Mouse (Mus musculus): ENCODE measurements around the gene Slc35d1. TPM values are rescaled to one million over a fixed set of nuclear protein-coding genes. Genes with fewer than 3 reads are reported as not detected.

The Slc35d1 gene
- polyA plus RNA-seq, 1 experiment, result 9.4 TPM

- Histone ChIP-seq H3K4me3 (replicated peaks; ENCODE audit: insufficient read depth, low read depth, low read length) (no peak overlapping the region), H3K4me1 (ENCODE audit: control insufficient read depth, insufficient read depth, low read length) (peaks cover 3% of the 10 kb centered on the region; the same call in 1 of the 2 replicates), H3K27me3 (ENCODE audit: control insufficient read depth, insufficient read depth, low read length) (no peaks in the 10 kb centered on the region), H3K27ac (ENCODE audit: insufficient read depth, low read length) (no peak overlapping the region)
- WGBS, result 96% methylated on average over 1 of the region's 1 CpGs
- DNase-seq, result no peak
- TF ChIP-seq POLR2A (IDR thresholded peaks at IDR 0.05; ENCODE audit: borderline replicate concordance, insufficient read depth, low read length) (no peak), CTCF (IDR thresholded peaks at IDR 0.05; ENCODE audit: borderline replicate concordance, insufficient read depth, low read depth, low read length) (no peak)
Measured at GRCm38 (mm10) chr4:103208553-103208952, 6.4 kb downstream of the Slc35d1 start.

DNA sequence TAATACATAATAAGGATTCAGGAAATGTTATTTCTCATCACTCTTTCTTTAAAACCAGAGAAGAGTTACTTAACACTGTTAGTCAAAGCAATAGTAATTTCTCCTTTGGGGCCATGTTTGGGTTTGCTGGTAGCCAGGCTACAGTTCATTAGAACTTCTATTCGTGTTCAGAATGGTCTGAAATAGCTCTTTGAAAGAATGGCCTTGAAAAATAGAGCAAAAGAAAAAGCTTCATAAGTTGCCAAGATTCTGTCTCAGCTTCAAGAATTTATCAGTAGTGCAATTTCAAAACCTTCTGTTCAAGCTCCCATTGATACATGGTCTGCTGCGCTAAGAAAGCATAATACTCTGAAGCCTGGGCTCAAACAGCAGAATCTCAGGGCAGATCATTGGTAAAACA is 11.3 kb downstream of the Slc35d1 start:
- Histone ChIP-seq H3K27ac (ENCODE audit: insufficient read depth, low read length) (no peak overlapping the region), H3K4me1 (ENCODE audit: control insufficient read depth, insufficient read depth, low read length) (peaks cover 3% of the 10 kb centered on the region; the same call in 1 of the 2 replicates), H3K27me3 (ENCODE audit: control insufficient read depth, insufficient read depth, low read length) (no peaks in the 10 kb centered on the region), H3K4me3 (replicated peaks; ENCODE audit: insufficient read depth, low read depth, low read length) (no peak overlapping the region)
- no peak for DNase-seq
- no peak for TF ChIP-seq POLR2A (IDR thresholded peaks at IDR 0.05; ENCODE audit: borderline replicate concordance, insufficient read depth, low read length)
- no peak for TF ChIP-seq CTCF (IDR thresholded peaks at IDR 0.05; ENCODE audit: borderline replicate concordance, insufficient read depth, low read depth, low read length)
- WGBS, result 81% methylated on average over 2 of the region's 2 CpGs

DNA sequence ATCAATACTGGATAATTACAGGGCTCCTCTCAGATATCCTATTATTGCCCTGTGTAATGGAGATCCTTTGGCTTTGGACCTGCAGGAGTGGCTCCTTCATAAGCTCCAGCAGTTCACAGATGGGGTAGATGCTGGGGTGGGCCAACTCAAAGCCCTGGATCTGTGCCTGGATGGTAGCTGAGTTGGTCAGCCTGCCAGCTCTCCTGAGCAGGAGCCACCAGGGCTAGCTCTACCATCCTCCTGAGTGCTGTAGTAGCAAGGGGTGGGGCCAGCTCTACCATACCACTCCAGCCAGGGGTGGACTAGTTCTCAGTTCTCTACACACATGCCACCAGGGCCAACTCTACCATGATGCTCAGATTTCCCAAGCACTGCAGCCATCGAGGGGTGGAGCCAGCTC is 14.9 kb downstream of the Slc35d1 start:
- DNase-seq, result no peak
- Histone ChIP-seq H3K4me1 (ENCODE audit: control insufficient read depth, insufficient read depth, low read length) (peaks cover 3% of the 10 kb centered on the region; the same call in 1 of the 2 replicates), H3K27ac (ENCODE audit: insufficient read depth, low read length) (no peak overlapping the region), H3K27me3 (ENCODE audit: control insufficient read depth, insufficient read depth, low read length) (no peaks in the 10 kb centered on the region), H3K4me3 (replicated peaks; ENCODE audit: insufficient read depth, low read depth, low read length) (no peak overlapping the region)
- 79% methylated on average over 1 of the region's 1 CpGs for WGBS
- no peak for TF ChIP-seq CTCF (IDR thresholded peaks at IDR 0.05; ENCODE audit: borderline replicate concordance, insufficient read depth, low read depth, low read length)

GRCm38 (mm10) chr4:103199086-103199485 is 15.9 kb downstream of the Slc35d1 start:
- no peak overlapping the region for H3K27ac ChIP-seq (ENCODE audit: insufficient read depth, low read length)
- no peaks in the 10 kb centered on the region for H3K27me3 ChIP-seq (ENCODE audit: control insufficient read depth, insufficient read depth, low read length)
- DNase-seq, result no peak
- 59% methylated on average over 4 of the region's 4 CpGs for WGBS
- H3K4me3 ChIP-seq (replicated peaks; ENCODE audit: insufficient read depth, low read depth, low read length), result no peak overlapping the region
- TF ChIP-seq CTCF (IDR thresholded peaks at IDR 0.05; ENCODE audit: borderline replicate concordance, insufficient read depth, low read depth, low read length) (no peak), POLR2A (IDR thresholded peaks at IDR 0.05; ENCODE audit: borderline replicate concordance, insufficient read depth, low read length) (no peak)
- H3K4me1 ChIP-seq (ENCODE audit: control insufficient read depth, insufficient read depth, low read length), result peaks cover 3% of the 10 kb centered on the region; the same call in 1 of the 2 replicates

DNA sequence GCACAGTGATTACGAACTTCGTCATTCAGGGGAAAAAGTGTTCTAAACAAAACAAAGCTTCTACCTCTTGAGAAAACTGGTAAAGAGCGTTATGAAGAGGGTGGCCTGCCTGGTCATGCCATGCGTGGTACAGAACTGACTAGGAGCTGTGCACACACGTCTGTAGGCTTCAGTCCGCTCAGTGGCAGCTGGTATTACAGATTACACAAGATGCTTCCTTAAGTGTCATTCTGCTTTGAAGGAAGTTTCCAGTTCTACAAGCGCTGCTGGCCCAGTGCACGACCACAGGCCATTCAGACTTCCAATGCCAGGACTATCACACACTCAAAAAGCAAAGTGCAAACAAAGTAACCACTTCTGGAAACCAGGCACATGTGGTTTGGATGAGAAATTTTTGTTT is 17.6 kb downstream of the Slc35d1 start:
- DNase-seq, result no peak
- H3K4me3 ChIP-seq (replicated peaks; ENCODE audit: insufficient read depth, low read depth, low read length), result no peak overlapping the region
- H3K27me3 ChIP-seq (ENCODE audit: control insufficient read depth, insufficient read depth, low read length), result no peaks in the 10 kb centered on the region
- 87% methylated on average over 8 of the region's 8 CpGs for WGBS
- TF ChIP-seq CTCF (IDR thresholded peaks at IDR 0.05; ENCODE audit: borderline replicate concordance, insufficient read depth, low read depth, low read length) (no peak), POLR2A (IDR thresholded peaks at IDR 0.05; ENCODE audit: borderline replicate concordance, insufficient read depth, low read length) (no peak)
- peaks cover 3% of the 10 kb centered on the region; the same call in 1 of the 2 replicates for H3K4me1 ChIP-seq (ENCODE audit: control insufficient read depth, insufficient read depth, low read length)
- no peak overlapping the region for H3K27ac ChIP-seq (ENCODE audit: insufficient read depth, low read length)

DNA sequence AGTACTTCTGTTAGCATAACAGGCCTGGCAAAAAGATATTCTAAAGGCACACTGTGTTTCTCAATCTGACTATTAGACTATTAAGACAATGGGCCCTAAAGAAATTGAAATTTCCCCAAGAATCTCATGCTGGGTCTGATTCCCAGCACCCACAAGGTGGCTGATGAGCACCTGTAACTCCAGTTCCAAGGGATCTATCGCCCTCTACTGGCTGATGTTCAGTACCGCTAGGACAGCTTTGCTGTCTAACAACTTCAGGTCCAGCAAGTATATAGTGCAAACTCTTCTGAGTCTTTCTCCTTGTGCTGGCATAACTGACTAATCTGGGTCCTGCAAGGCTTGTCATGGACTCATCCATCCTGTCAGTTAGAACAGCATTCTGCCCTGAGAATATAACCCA is 22.5 kb downstream of the Slc35d1 start:
- no peak overlapping the region for H3K27ac ChIP-seq (ENCODE audit: insufficient read depth, low read length)
- H3K27me3 ChIP-seq (ENCODE audit: control insufficient read depth, insufficient read depth, low read length), result no peaks in the 10 kb centered on the region
- no peaks in the 10 kb centered on the region for H3K4me1 ChIP-seq (ENCODE audit: control insufficient read depth, insufficient read depth, low read length)
- no peak for TF ChIP-seq POLR2A (IDR thresholded peaks at IDR 0.05; ENCODE audit: borderline replicate concordance, insufficient read depth, low read length)
- TF ChIP-seq CTCF (IDR thresholded peaks at IDR 0.05; ENCODE audit: borderline replicate concordance, insufficient read depth, low read depth, low read length), result no peak
- H3K4me3 ChIP-seq (replicated peaks; ENCODE audit: insufficient read depth, low read depth, low read length), result no peak overlapping the region
- DNase-seq, result no peak
- WGBS, result 93% methylated on average over 2 of the region's 2 CpGs

GRCm38 (mm10) chr4:103188786-103189640 is 26.0 kb downstream of the Slc35d1 start:
- Histone ChIP-seq H3K4me3 (replicated peaks; ENCODE audit: insufficient read depth, low read depth, low read length) (no peak overlapping the region), H3K27ac (ENCODE audit: insufficient read depth, low read length) (no peak overlapping the region), H3K4me1 (ENCODE audit: control insufficient read depth, insufficient read depth, low read length) (no peaks in the 10 kb centered on the region), H3K27me3 (ENCODE audit: control insufficient read depth, insufficient read depth, low read length) (no peaks in the 10 kb centered on the region)
- TF ChIP-seq POLR2A (IDR thresholded peaks at IDR 0.05; ENCODE audit: borderline replicate concordance, insufficient read depth, low read length) (no peak), CTCF (IDR thresholded peaks at IDR 0.05; ENCODE audit: borderline replicate concordance, insufficient read depth, low read depth, low read length) (no peak)
- DNase-seq, result no peak
- WGBS, result 88% methylated on average over 8 of the region's 8 CpGs

DNA sequence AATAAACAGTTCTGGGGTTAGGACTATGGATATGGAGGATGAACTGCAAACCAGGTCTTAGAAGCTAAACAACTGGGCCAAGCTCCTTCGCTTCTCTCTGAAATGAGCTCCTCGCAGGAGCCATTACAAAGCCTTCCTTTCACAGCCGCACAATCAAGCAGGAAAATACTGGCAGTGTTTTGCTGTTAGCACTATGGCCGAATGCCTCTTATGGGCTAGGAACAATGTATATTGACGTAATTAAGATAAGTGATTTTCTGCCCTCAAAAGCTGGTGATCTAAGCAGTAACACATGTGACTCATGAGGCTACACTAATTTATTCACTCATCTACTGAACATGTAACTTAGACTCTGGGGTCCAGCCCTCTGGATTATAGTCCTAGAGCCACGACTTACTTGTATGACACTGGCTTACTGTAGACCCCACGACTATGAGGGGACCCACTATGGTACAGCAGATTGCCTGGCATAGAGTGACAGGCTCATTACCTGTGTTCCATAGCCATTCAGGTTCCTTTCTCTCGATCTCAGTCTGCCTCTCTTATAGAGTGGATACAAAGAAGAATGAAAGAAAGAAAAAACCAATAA is 34.6 kb downstream of the Slc35d1 start:
- Histone ChIP-seq H3K27ac (ENCODE audit: insufficient read depth, low read length) (no peak overlapping the region), H3K4me1 (ENCODE audit: control insufficient read depth, insufficient read depth, low read length) (peaks cover 5% of the 10 kb centered on the region; the same call in 1 of the 2 replicates), H3K27me3 (ENCODE audit: control insufficient read depth, insufficient read depth, low read length) (no peaks in the 10 kb centered on the region), H3K4me3 (replicated peaks; ENCODE audit: insufficient read depth, low read depth, low read length) (no peak overlapping the region)
- TF ChIP-seq CTCF (IDR thresholded peaks at IDR 0.05; ENCODE audit: borderline replicate concordance, insufficient read depth, low read depth, low read length) (no peak), POLR2A (IDR thresholded peaks at IDR 0.05; ENCODE audit: borderline replicate concordance, insufficient read depth, low read length) (no peak)
- WGBS, result 89% methylated on average over 8 of the region's 8 CpGs
- no peak for DNase-seq

Data from cerebellum, adult 2 months (tissue).